Mouse (Mus musculus) testis, adult 10 weeks (tissue): Measurements from ENCODE around the gene Bicd2. TPM values are rescaled to one million over a fixed set of nuclear protein-coding genes. Genes with fewer than 3 reads are reported as not detected.

Source experiments
- polyA plus RNA-seq: library from polyadenylated mRNA; stranded (reverse); fragments of 350-450 nt; fragmentation: Illumina TruSeq; extraction: RNeasy Lipid Tissue Mini Kit (QIAGEN cat#74804); gene quantifications from one replicate; pipeline ENCODE4 v1.2.3, GENCODE M21; 2014; ENCODE audit warnings: low read depth, low replicate concordance

The Bicd2 gene
- polyA plus RNA-seq, result 7.8 TPM

DNA sequence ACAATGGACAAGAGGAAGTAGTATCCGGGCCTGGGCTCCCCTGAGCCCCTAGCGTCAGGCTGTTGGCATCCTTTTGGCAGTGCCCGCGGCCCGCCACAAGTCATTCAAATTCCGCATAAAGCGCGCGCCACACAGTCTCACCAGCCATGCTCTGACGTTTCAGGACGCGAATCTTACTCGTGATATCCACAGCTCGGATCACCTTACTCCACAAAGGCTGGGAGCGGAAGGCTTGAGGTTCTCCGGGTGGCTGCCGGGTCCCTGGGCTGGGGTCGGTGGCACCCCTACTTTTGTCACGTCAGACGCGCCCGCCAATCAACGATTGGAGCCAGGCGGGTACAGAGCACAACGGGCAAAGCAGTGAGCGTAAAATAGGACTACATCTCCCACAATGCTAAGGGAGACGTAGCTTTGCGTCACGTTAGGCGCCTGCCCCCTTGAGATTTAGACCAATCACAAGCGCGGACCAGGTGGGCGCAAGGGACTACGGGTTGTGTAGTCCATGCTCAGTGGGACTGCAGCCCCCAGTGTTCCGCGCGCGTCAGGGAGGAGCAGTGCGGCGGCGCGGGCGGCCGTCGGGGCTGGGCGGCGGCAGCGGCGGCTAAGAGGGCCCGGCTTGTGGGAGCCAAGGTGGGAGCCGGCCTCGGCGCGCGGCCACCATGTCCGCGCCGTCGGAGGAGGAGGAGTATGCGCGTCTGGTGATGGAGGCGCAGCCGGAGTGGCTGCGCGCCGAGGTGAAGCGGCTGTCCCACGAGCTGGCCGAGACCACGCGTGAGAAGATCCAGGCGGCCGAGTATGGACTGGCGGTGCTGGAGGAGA is at the start of gene Bicd2:
TSS of gene Bicd2 (plus strand) at position 574 of the 819 bp plus-strand sequence.

DNA sequence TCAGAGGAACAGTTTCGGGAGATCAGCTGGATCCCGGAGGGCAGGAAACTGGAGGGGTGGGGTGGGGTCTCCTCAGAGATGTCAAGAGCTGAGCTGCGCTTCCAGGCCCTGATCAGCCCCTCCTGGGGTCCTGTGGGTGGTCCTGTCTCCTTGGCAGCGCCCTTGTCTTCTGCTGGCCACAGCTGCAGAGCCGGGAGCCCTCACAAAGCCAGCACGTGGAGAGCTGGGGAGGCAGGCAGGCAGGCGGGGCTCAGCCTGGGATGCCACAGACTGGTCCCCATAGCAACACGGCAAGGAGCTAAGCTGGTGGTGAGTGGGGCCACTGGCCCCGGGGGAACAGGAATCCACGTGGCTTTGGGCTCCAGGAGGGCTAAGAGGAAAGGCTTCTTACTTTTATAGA is 21.3 kb upstream of the Bicd2 start, which contains the start of gene Fgd3:
TSS of gene Fgd3 (minus strand) at position 272 of the 400 bp plus-strand sequence.

DNA sequence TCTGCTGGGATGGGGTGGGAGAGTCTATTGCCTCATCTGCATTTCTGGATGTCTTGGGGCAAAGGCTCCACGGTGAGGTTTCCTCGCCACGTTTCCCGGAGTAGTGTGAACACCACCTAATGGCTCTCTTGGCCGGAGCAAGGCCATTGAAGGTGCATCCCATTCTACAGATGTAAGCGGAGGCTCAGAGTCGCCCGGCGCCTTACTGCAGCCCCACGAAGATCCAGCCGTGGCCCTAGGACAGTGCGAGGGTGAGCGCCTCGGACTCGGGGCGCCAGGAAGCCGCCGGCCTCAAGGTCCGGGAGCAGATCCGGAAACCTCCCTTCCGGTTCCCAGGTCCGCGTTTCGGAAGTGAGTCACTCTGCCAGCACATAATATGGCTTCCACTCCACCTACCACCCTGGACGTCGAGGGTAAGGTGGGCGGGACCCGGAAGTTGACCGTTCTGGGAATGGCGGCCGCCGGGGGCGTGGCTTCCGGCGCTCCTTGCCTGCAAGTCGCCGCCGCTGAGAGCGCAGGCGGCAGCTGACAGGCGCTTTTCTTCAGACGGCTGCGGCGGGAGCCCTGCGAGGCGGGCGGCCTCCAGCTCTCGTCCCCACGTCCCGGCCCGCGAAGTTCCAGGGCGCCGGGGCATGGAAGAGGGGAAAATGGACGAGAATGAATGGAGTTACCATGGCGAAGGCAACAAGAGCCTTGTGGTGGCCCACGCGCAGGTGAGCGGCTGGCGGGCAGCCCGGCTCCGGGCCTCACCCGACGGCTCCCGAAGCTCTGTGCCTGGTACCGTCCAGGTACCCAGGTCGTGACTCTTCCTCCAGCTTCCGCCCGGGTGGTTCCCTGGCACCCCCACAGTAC is 79.6 kb downstream of the Bicd2 start, which contains the start of gene Ippk:
TSS of gene Ippk (plus strand) at position 496 of the 852 bp plus-strand sequence.

Other genes with a start within 250 kb of the Bicd2 start
- 0.04 TPM for gene Wnk2, start 193.6 kb upstream of the Bicd2 start, polyA plus RNA-seq
- not detected for gene Ninj1, start 154.1 kb upstream of the Bicd2 start, polyA plus RNA-seq
- 0.36 TPM for gene Card19, start 125.5 kb upstream of the Bicd2 start, polyA plus RNA-seq
- gene Susd3, start 92.9 kb upstream of the Bicd2 start, polyA plus RNA-seq, result 6.5 TPM
- 0.25 TPM for gene Fgd3, start 21.3 kb upstream of the Bicd2 start, polyA plus RNA-seq
- gene Ippk, start 79.7 kb downstream of the Bicd2 start, polyA plus RNA-seq, result 8.6 TPM
- 5.6 TPM for gene Tes3-ps, start 151.7 kb downstream of the Bicd2 start, polyA plus RNA-seq
- 7.2 TPM for gene Ecm2, start 163.2 kb downstream of the Bicd2 start, polyA plus RNA-seq
- 4.7 TPM for gene Aspn, start 202.9 kb downstream of the Bicd2 start, polyA plus RNA-seq
- 6.4 TPM for gene Omd, start 240.9 kb downstream of the Bicd2 start, polyA plus RNA-seq